Mouse (Mus musculus) lung, adult 2 months (tissue): ENCODE results near the gene 1600014C23Rik.

ENCODE experiments used
- CTCF ChIP-seq: fragments of 200-500 bp; IDR thresholded peaks from 2 replicates; pipeline ENCODE4 v1.5.1; 2011; ENCODE audit warnings: mild to moderate bottlenecking, low read length, control low read depth; ENCODE audit not compliant: insufficient read depth
- POLR2A ChIP-seq: fragments of 200-500 bp; IDR thresholded peaks from 2 replicates; pipeline ENCODE4 v1.6.1; 2011; ENCODE audit warnings: low read depth, mild to moderate bottlenecking, control low read depth, low read length, borderline replicate concordance; ENCODE audit errors: extremely low read depth

GRCm38 (mm10) chr17:45778446-45778845 lies 44.8 kb upstream of the 1600014C23Rik start:
- TF ChIP-seq CTCF: no peak
- no peak for TF ChIP-seq POLR2A
